Mouse (Mus musculus) hindbrain, postnatal 0 days (tissue): ENCODE measurements at regions not wholly inside any gene's neighbourhood (a gene's known extent, or its start where the extent isn't known, plus 50 kb on each side); places are given as distances from the start of the nearest gene placed in this dataset.

Source experiments
- ATAC-seq: fragments of 200-750 bp; cut with Nextera tagmentation; 2 replicates; pipeline ENCODE4 v1.8.0; 2017; ENCODE audit warnings: mild to moderate bottlenecking, moderate TSS enrichment, moderate library complexity
- DNase-seq: peaks from one replicate; pipeline ENCODE4 v3.0.0-alpha.2; 2015; ENCODE audit warnings: low spot score
- H3K27ac ChIP-seq: fragments of 300-500 bp; sonication (generic); 2 replicates; pipeline ENCODE4 v1.5.1; 2014; ENCODE audit warnings: mild to moderate bottlenecking
- H3K27me3 ChIP-seq: fragments of 300-500 bp; sonication (generic); 2 replicates; pipeline ENCODE4 v1.6.1; 2014; ENCODE audit warnings: low read length, mixed read lengths; ENCODE audit not compliant: insufficient read depth
- H3K36me3 ChIP-seq: fragments of 300-500 bp; sonication (generic); 2 replicates; pipeline ENCODE4 v1.6.1; 2014; ENCODE audit warnings: low read length, mixed read lengths; ENCODE audit not compliant: insufficient read depth
- H3K4me1 ChIP-seq: fragments of 300-500 bp; sonication (generic); 2 replicates; pipeline ENCODE4 v1.6.1; 2014; ENCODE audit warnings: antibody characterized with exemption, low read length, mixed read lengths; ENCODE audit not compliant: insufficient read depth
- H3K4me2 ChIP-seq: fragments of 300-500 bp; sonication (generic); 2 replicates; pipeline ENCODE4 v1.6.1; 2014; ENCODE audit warnings: low read depth, mild to moderate bottlenecking, low read length, moderate library complexity, mixed read lengths
- H3K4me3 ChIP-seq: fragments of 300-500 bp; sonication (generic); 2 replicates; pipeline ENCODE4 v1.5.1; 2014; ENCODE audit warnings: low read length
- H3K9ac ChIP-seq: fragments of 300-500 bp; sonication (generic); replicated peaks from 2 replicates; pipeline ENCODE4 v1.6.1; 2014; ENCODE audit warnings: mild to moderate bottlenecking, low read length, moderate library complexity, mixed read lengths
- H3K9me3 ChIP-seq: fragments of 300-500 bp; sonication (generic); 2 replicates; pipeline ENCODE4 v1.6.1; 2016; ENCODE audit warnings: low read length, mixed read lengths
- CTCF ChIP-seq: IDR thresholded peaks from 2 replicates; pipeline ENCODE4 v1.5.1; 2016; ENCODE audit warnings: antibody characterized with exemption, control low read depth, low read depth
- WGBS: fragments of 180-500 bp; shearing (Covaris S2); extraction: QIAGEN DNeasy Blood & Tissue Kit; methylation state at CpG from one replicate; pipeline ENCODE4 v1.1.7; 2014; 5-methylcytosine and 5-hydroxymethylcytosine counted together

DNA sequence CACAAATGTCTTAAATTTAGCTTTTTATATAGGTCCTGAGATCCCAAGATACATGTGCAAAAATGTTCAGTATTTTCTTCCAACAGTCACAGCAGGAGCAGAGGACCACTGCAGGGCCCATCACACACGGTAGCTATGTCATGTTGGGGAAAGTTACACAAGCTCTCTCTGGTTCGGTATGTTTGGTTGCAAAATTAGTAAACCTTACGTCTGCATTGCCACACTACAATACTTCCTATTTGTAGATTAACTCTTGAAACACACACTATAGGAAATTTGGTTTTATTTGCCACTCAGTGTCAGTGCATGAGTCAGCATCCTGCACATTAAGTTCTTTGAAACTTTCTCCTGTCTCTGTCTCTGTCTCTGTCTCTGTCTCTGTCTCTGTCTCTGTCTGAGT, 82.0 kb downstream of the Cth start:
- ATAC-seq, result no peak
- Histone ChIP-seq H3K9ac (no peak overlapping the region), H3K4me1 (no peaks in the 10 kb centered on the region), H3K9me3 (no peaks in the 10 kb centered on the region), H3K36me3 (no peaks in the 10 kb centered on the region), H3K27ac (no peak overlapping the region), H3K4me3 (no peak overlapping the region), H3K27me3 (no peaks in the 10 kb centered on the region), H3K4me2 (no peak overlapping the region)
- TF ChIP-seq CTCF, result no peak
- 79% methylated on average over 3 of the region's 3 CpGs for WGBS
- no peak for DNase-seq

- no peaks in the 10 kb centered on the region for H3K36me3 ChIP-seq
- ATAC-seq (0 out of 2 replicates have a peak, but pooled peaks have one; percentile 27), DNase-seq (no peak)
- no peaks in the 10 kb centered on the region for H3K27me3 ChIP-seq
- H3K4me1 ChIP-seq, result no peaks in the 10 kb centered on the region
- H3K4me3 ChIP-seq, result no peak overlapping the region
- WGBS, result 25% methylated on average over 2 of the region's 2 CpGs
- H3K9ac ChIP-seq, result no peak overlapping the region
- H3K9me3 ChIP-seq, result no peaks in the 10 kb centered on the region
- no peak overlapping the region for H3K4me2 ChIP-seq
- H3K27ac ChIP-seq, result no peak overlapping the region
- TF ChIP-seq CTCF, result no peak
Measured at GRCm38 (mm10) chr3:157841164-157841719, 83.6 kb downstream of the Cth start.

DNA sequence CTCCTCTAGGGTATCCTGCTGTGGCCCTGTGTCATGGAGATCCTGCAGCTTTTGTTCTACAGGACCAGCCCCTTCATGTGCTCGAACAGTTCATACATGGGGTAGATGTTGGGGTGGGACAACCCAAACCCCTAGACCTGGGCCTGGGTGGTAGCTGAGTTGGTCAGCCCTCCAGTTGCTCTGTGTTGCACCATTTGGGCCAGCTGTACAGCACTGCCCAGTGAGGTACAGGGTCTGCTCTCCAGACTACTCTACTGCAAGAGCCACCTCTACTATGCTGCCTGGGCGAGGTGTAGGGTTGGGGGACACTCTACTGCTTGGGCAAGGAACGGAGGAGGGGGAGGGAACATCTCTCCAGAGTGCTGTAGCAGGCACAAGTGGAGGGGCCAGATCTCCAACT, 120.6 kb downstream of the Cth start:
- no peaks in the 10 kb centered on the region for H3K36me3 ChIP-seq
- H3K27me3 ChIP-seq, result no peaks in the 10 kb centered on the region
- no peak for ATAC-seq
- DNase-seq, result no peak
- H3K4me2 ChIP-seq, result no peak overlapping the region
- 62% methylated on average over 3 of the region's 3 CpGs for WGBS
- H3K4me3 ChIP-seq, result no peak overlapping the region
- no peak overlapping the region for H3K9ac ChIP-seq
- H3K9me3 ChIP-seq, result no peaks in the 10 kb centered on the region
- no peaks in the 10 kb centered on the region for H3K4me1 ChIP-seq
- no peak overlapping the region for H3K27ac ChIP-seq
- no peak for TF ChIP-seq CTCF

DNA sequence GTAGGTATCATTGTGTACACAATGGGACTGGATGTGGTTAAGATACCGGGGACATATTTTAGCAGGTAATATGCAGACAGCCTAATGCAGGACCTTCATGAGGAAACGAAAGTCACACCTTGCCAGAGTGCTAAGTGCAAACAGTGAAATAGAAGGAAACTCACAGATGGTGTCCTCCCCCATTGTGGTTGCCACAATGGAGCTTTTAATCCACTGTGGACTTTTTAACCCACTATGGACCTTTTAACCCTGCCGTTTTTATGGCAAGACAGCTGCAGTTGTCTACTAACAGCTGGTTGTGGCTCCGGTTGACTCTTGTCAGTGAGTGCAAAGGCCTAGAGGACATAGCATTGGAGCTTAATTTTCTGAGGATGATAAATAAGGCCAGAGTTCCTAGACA, 121.5 kb downstream of the Cth start:
- DNase-seq (no peak), ATAC-seq (no peak)
- Histone ChIP-seq H3K4me2 (no peak overlapping the region), H3K4me1 (no peaks in the 10 kb centered on the region), H3K9me3 (no peaks in the 10 kb centered on the region), H3K27ac (no peak overlapping the region), H3K27me3 (no peaks in the 10 kb centered on the region), H3K4me3 (no peak overlapping the region), H3K9ac (no peak overlapping the region), H3K36me3 (no peaks in the 10 kb centered on the region)
- WGBS, result 68% methylated on average over 4 of the region's 4 CpGs
- TF ChIP-seq CTCF, result no peak

- DNase-seq, result no peak
- Histone ChIP-seq H3K4me3 (no peak overlapping the region), H3K27ac (no peak overlapping the region), H3K27me3 (no peaks in the 10 kb centered on the region), H3K4me1 (no peaks in the 10 kb centered on the region), H3K9ac (no peak overlapping the region), H3K36me3 (no peaks in the 10 kb centered on the region), H3K4me2 (no peak overlapping the region), H3K9me3 (no peaks in the 10 kb centered on the region)
- ATAC-seq, result no peak
- TF ChIP-seq CTCF, result no peak
- WGBS, result 47% methylated on average over 4 of the region's 4 CpGs
Measured at GRCm38 (mm10) chr3:157787559-157788256, 137.2 kb downstream of the Cth start.

DNA sequence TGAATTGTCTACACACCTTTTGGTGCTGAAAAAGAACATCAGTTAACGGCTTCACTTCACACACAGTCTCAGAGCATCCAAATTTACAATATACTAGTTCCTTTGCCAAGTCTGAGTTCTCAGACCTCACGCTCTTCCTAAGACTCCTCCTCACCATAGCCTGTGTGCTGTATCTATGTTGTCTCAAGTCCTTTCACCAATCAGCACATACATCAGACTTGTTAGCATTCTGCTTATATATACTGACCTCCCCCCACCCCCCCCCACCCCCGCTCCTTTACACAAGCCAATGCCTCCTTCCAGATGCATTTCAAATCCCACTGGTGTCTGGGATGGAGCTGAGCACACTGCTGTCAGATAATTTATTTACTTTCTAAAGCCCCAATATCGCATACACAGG, 143.8 kb downstream of the Cth start:
- ATAC-seq (no peak), DNase-seq (no peak)
- Histone ChIP-seq H3K36me3 (no peaks in the 10 kb centered on the region), H3K9me3 (no peaks in the 10 kb centered on the region), H3K4me2 (no peak overlapping the region), H3K4me3 (no peak overlapping the region), H3K9ac (no peak overlapping the region), H3K27me3 (no peaks in the 10 kb centered on the region), H3K4me1 (no peaks in the 10 kb centered on the region), H3K27ac (no peak overlapping the region)
- no peak for TF ChIP-seq CTCF
- WGBS, result 78% methylated on average over 4 of the region's 4 CpGs

GRCm38 (mm10) chr3:157777779-157778178, 147.1 kb downstream of the Cth start:
- TF ChIP-seq CTCF, result no peak
- Histone ChIP-seq H3K9me3 (no peaks in the 10 kb centered on the region), H3K36me3 (no peaks in the 10 kb centered on the region), H3K27me3 (no peaks in the 10 kb centered on the region), H3K27ac (no peak overlapping the region), H3K9ac (no peak overlapping the region), H3K4me2 (no peak overlapping the region), H3K4me1 (no peaks in the 10 kb centered on the region), H3K4me3 (no peak overlapping the region)
- 91% methylated on average over 1 of the region's 1 CpGs for WGBS
- DNase-seq (no peak), ATAC-seq (no peak)
